ENCODE assay signal across 21 mouse cellular contexts in genomic region chr1:176950061-176950460, GRCm38 (mm10).
DNase-seq lines count a peak whose midpoint lies in the region; ATAC-seq lines count a peak whose summit lies in the region.
"Had no signal": no experiment of that assay in that cellular context is flagged by ENCODE, and none has a peak within 500 bp of the region (broad histone marks: within the 10 kb centered on the region; RNA-seq: fewer than 3 reads in every experiment).

No protein-coding gene starts in this region.

- H3K4me2 ChIP-seq in forebrain, embryonic 16.5 days (ENCODE audit: low read length), result no peak overlapping the region
- no peak overlapping the region for H3K4me2 ChIP-seq in neural tube, embryonic 15.5 days
- H3K4me2 ChIP-seq: heart, embryonic 15.5 days; limb, embryonic 12.5 days; liver, embryonic 13.5 days; lung, embryonic 14.5 days had no signal

- H3K4me3 ChIP-seq in forebrain, embryonic 16.5 days (replicated peaks; ENCODE audit: low read length), result no peak overlapping the region
- H3K4me3 ChIP-seq in forebrain, embryonic 10.5 days, result no peak overlapping the region
- no peak overlapping the region for H3K4me3 ChIP-seq in neural tube, embryonic 15.5 days (replicated peaks)
- H3K4me3 ChIP-seq: heart, embryonic 15.5 days; hindbrain, embryonic 10.5 days; limb, embryonic 12.5 days; liver, embryonic 13.5 days had no signal

- ATAC-seq in forebrain, embryonic 16.5 days, result no peak
- ATAC-seq in neural tube, embryonic 15.5 days (ENCODE audit: low FRiP score), result no peak

- 89% methylated on average over 6 of the region's 6 CpGs for WGBS in forebrain, embryonic 16.5 days
- WGBS in forebrain, embryonic 10.5 days, result 91% methylated on average over 6 of the region's 6 CpGs
- WGBS in neural tube, embryonic 15.5 days, result 90% methylated on average over 6 of the region's 6 CpGs

- peak overlapping the region; percentile 80 for H3K27ac ChIP-seq in forebrain, embryonic 16.5 days (ENCODE audit: low read length)
- no peak overlapping the region for H3K27ac ChIP-seq in forebrain, embryonic 10.5 days
- H3K27ac ChIP-seq in neural tube, embryonic 15.5 days (replicated peaks), result no peak overlapping the region
- H3K27ac ChIP-seq: heart, embryonic 15.5 days; limb, embryonic 12.5 days; liver, embryonic 13.5 days had no signal

- DNase-seq in forebrain, embryonic 10.5 days (ENCODE audit: extremely low spot score, low spot score), result no peak
- DNase-seq in CD4-positive helper T cell, adult 2 months (ENCODE audit: low read depth, low spot score), result peak; percentile 11
- DNase-seq in naive thymus-derived CD4-positive, alpha-beta T cell, adult 2 months (ENCODE audit: low read depth), result peak; percentile 35
- peak; percentile 60 to 80 for DNase-seq in thymus, postnatal 36 days
- DNase-seq in embryo, embryonic 11 days, result no peak
- DNase-seq: adrenal gland, postnatal 25 days; cerebellum, adult 11 months; cerebellum, postnatal 10 days; gastrocnemius, postnatal 36 days; kidney, adult 9 months; kidney, postnatal 25 days; layer of hippocampus, adult 9-11 months; liver, embryonic 13.5 days; lung, embryonic 14.5 days; lung, postnatal 36 days; right cerebral cortex, adult 18-20 months had no signal

- H3K4me1 ChIP-seq in forebrain, embryonic 16.5 days (replicated peaks; ENCODE audit: control insufficient read depth, insufficient read depth, low read length), result peaks cover 36% of the 10 kb centered on the region
- peaks cover 38% of the 10 kb centered on the region for H3K4me1 ChIP-seq in forebrain, embryonic 10.5 days
- peaks cover 18% of the 10 kb centered on the region for H3K4me1 ChIP-seq in neural tube, embryonic 15.5 days
- H3K4me1 ChIP-seq: heart, embryonic 15.5 days had no signal

- no peaks in the 10 kb centered on the region for H3K9me3 ChIP-seq in forebrain, embryonic 16.5 days (ENCODE audit: control insufficient read depth, low read length)
- no peaks in the 10 kb centered on the region for H3K9me3 ChIP-seq in forebrain, embryonic 10.5 days
- H3K9me3 ChIP-seq in neural tube, embryonic 15.5 days (replicated peaks), result no peaks in the 10 kb centered on the region
- H3K9me3 ChIP-seq: heart, embryonic 15.5 days; hindbrain, embryonic 10.5 days; limb, embryonic 12.5 days; liver, embryonic 13.5 days had no signal

- H3K36me3 ChIP-seq in forebrain, embryonic 16.5 days (ENCODE audit: control insufficient read depth, insufficient read depth), result no peaks in the 10 kb centered on the region
- H3K36me3 ChIP-seq in forebrain, embryonic 10.5 days (replicated peaks), result no peaks in the 10 kb centered on the region
- H3K36me3 ChIP-seq in neural tube, embryonic 15.5 days, result no peaks in the 10 kb centered on the region
- H3K36me3 ChIP-seq: heart, embryonic 15.5 days; hindbrain, embryonic 10.5 days; limb, embryonic 12.5 days; liver, embryonic 13.5 days had no signal

- no peaks in the 10 kb centered on the region for H3K27me3 ChIP-seq in forebrain, embryonic 16.5 days (replicated peaks; ENCODE audit: control insufficient read depth, insufficient read depth, low read length)
- H3K27me3 ChIP-seq in forebrain, embryonic 10.5 days (ENCODE audit: poor library complexity, severe bottlenecking), result no peaks in the 10 kb centered on the region
- H3K27me3 ChIP-seq in neural tube, embryonic 15.5 days (replicated peaks), result 0 out of 2 replicates have a peak, but pooled peaks cover 3% of the 10 kb centered on the region
- H3K27me3 ChIP-seq: heart, embryonic 15.5 days; limb, embryonic 12.5 days; liver, embryonic 13.5 days had no signal

- H3K9ac ChIP-seq in forebrain, embryonic 16.5 days (replicated peaks; ENCODE audit: low read depth, low read length), result no peak overlapping the region
- no peak overlapping the region for H3K9ac ChIP-seq in neural tube, embryonic 15.5 days (replicated peaks)
- H3K9ac ChIP-seq: heart, embryonic 15.5 days; limb, embryonic 12.5 days; liver, embryonic 13.5 days; lung, embryonic 14.5 days had no signal

Comparison
In these comparisons a context has a peak if more than half of its experiments do, and no peak if none do; other contexts are left out.
1. DNase-seq: peak in CD4-positive helper T cell, adult 2 months (single experiment), naive thymus-derived CD4-positive, alpha-beta T cell, adult 2 months (single experiment) and thymus, postnatal 36 days (2 of 2); none in forebrain, embryonic 10.5 days (single experiment) and embryo, embryonic 11 days (single experiment).